Mouse (Mus musculus) left cerebral cortex, postnatal 36 days (tissue): ENCODE measurements around the gene Rnps1. TPM values are rescaled to one million over a fixed set of nuclear protein-coding genes. Genes with fewer than 3 reads are reported as not detected.
"Not testable (repeated sequence)": the region's sequence is repeated elsewhere in the genome, so short reads cannot be mapped to it uniquely, and the experiment has no call there.

Source experiments
- DNase-seq, 2 experiments: peaks; one replicate each; pipeline ENCODE4 v3.0.0; 2021 to 2022; ENCODE audit warnings: low spot score in 2 of 2, mixed read lengths in 1 of 2
- intact Hi-C: fragments of 180-260 bp; cut with DNase I; formaldehyde crosslinking; loops from one replicate; pipeline ENCODE4 v1.15.1; 2025
- total RNA-seq, 2 experiments: library from RNA; stranded (reverse); gene quantifications; 2 replicates each; pipeline ENCODE4 v1.2.3; 2021

Gene Rnps1
- total RNA-seq, 2 experiments from 2014 or later, result 125 to 132 TPM

DNA sequence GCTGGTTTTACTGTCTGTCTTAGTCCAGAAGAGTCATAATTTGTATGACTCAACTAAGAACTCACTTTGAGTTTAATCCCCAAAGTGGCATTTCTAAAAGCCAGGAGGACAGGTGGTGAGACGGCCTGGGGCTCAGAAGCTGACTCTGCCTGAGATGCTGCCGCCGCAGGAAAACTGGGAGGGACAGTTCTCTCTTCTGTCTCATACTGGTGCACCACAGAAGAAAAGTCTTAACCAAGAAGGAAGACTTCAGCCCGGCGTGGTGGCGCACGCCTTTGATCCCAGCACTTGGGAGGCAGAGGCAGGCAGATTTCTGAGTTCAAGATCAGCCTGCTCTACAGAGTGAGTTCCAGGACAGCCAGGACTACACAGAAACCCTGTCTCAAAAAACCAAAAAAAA, 11.5 kb downstream of the Rnps1 start:
- DNase-seq, result no peak
- intact Hi-C loops, result no loop called here

DNA sequence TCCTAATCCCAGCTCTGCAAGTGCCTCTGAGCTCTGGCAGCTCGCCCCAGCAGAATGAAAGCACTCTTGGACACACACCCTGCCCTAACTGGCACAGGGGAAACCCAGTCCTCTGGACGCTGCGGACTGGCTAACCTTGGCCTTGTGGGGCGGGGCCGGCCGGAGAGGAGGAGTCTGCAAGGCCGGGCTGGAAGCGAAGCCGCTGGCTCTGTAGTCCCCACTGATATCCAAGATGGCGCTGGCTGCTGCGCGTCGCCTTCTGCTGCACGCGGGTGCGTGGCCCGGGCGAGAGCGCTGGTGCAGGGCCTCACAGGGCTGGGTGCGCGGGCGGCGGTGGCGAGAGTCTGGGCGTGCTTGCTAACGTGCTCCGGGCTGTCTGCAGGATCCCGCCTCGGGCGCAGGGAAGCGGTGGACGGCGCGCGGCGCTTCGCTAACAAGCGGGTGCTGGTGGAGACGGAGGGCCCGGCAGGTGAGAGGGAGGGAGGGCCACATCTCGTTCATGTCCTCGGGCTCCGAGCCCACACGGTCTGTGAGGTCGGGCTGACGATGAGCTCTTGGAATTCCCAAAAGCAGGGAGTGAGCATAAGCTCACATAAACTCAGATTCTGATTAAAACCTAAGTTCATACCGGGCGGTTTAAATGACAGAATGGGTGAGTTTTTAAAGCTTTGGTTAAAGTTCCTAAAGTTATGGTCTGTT, 12.3 kb downstream of the Rnps1 start, which contains the start of gene Eci1:
TSS of gene Eci1 (plus strand) at position 171 of the 699 bp plus-strand sequence.
- intact Hi-C loops, result no loop called here
- DNase-seq, result peak; percentile 86 to 87

DNA sequence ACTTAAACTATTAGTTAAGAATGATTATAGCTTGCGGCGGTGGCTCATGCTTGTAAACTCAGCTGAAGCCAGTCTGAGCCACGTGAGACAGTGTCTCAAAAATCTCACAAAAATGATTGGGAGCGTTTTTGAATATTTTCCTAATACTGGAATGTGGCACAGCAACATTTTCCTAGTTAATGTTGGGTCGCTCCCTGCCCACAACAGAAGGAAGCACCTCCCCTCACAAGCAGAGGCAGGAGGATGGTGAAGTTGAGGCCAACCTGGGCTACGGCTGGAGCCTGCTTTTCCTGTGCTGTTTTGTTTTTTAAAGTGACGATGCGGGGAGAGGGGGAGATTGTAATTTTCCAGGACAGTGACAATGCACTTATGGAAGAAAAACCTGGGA, 12.8 kb downstream of the Rnps1 start:
- DNase-seq, result no peak
- intact Hi-C loops, result no loop called here

DNA sequence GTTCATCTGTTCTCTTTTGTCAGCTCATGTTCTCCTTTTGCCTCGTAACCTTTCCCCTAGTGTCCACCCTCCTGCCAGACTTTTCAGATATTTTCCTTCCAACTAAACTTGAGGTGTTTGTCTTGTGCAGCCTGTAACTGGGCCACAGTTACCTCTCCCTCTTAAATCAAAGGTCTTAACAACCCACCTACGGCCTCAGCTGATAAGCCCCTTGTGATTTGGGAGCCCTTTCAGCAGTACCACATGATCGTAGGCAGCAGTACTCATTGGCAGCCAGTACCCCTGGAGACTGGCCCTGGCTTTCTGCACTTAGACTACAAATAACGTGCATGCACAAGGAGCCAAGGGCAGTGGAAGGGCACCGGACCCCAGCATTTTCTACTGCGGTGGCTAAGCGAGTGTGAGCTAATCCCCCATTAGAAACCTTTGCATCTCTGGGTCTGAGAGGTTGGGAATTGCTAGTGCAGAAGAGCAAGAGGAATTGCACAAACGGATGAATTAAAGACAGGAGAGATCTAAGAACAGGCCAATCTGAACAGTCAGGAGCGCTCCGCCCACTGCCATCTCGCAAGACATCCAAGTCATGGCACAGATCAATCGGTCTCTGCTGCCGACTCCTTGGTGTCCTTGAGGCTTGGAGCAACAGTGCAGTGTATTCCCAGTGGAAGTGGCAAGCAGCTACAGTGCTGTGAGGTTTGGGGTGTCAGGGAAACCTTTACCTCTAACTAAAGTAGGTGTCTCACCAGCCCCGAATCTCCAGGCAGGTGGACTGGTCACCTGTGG, 15.0 kb downstream of the Rnps1 start:
- intact Hi-C loops, result no loop called here
- DNase-seq, result no peak

DNA sequence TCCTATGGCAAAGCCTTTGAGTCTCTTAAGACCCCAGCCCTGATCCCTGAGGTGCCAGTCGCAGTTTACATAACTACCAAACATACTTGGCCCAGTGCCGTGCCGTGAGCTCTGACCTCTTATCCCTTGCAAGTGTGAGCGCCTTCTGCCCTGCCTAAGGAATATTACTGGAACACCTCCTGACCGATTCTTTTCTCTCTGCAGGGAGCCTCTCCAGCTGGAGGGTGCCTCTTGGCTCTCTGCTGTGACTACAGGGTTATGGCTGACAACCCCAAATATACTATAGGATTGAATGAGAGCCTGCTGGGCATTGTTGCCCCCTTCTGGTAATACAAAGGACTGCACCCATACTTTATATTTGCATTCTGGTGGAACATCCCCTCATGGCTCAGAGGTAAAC, 22.7 kb downstream of the Rnps1 start:
- no peak for DNase-seq
- intact Hi-C loops, result no loop called here

DNA sequence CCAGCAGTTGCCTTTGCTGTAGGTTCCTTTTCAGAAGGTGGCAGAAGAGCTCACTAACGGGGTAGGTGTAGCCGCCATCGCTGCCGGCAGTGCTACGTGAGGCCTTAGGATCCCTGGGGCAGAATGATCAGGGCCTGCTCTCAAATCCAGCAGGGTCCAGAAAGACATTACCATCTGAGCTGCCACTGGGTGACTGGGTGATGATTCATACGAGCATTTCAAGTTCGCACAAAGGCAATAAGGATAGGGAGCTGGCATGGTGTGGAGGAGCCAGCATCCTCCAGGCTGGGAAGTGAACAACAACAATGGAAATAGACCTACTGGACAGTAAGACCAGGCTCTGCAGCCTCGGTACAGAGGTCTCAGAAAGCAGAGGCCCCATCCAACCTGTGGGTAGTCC, 26.0 kb downstream of the Rnps1 start:
- intact Hi-C loops, result no loop called here
- DNase-seq, result no peak

DNA sequence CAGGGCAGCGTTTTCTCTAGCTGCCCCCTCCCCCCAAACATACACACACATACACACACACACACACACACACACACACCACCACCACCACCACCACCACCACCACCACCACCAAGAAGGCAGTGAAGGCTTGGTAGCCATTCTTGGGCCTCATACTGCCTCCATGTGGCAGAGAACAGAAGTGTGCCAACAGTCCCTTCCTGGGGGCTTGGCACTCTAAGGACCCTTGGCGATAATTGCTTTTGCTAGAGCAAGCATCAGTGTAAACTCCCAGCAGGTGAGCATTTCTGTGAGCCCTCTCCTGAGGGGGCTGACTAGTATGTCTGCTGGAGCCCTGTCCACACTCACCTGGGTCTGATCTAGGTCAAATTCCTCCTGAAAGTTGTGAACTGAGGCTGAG, 26.8 kb downstream of the Rnps1 start:
- DNase-seq, result no peak
- intact Hi-C loops, result no loop called here

DNA sequence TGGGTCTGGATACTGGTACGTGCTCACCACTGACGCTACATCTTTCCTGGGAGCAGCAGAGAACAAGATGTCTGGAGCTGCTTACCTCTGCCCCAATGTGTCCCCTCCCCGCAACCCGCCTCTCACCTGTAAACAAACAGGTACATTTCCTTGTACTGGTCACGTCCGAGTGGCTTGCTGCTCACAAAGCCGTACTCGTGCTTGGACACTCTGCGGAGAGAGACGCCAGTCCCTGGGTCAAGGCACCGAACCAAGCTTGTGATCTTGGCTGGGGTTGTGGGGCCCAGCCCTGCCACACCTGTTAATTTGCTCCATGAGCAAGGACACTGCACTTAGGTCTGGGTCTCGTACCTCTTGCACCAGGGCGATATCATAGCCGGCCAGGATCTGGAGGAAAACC, 27.7 kb downstream of the Rnps1 start:
- DNase-seq, result no peak

DNA sequence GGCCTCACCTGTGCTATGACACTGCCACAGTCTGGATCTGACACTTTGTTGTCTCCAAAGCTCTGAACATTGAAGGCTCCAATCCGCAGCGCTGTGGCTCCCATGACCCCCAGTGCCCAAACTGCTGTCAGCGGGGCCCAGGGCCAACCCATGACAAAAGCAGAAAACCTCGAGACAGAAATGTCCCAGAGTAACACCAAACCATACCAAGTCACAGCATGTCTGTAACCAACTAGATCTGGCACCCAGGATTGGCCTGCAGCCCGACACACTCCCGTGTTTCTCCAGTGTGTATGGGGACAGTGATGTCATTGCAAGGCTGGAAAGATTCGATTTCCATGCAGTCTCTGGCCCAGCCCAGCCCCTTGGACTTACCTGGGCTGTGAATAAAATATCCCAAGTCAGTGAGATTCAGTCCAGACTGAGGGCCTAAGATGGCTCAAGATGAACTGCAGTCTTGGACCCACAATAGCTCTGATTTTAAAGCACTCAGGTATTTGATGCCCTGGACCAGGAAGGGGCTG, 28.3 kb downstream of the Rnps1 start, which contains the start of gene Dnase1l2:
TSS of gene Dnase1l2 (minus strand) at position 474 of the 524 bp plus-strand sequence.
- DNase-seq, result no peak

More for the DNA sequence above, 27.7 kb downstream of the Rnps1 start:
- intact Hi-C loops, result no loop called here

DNA sequence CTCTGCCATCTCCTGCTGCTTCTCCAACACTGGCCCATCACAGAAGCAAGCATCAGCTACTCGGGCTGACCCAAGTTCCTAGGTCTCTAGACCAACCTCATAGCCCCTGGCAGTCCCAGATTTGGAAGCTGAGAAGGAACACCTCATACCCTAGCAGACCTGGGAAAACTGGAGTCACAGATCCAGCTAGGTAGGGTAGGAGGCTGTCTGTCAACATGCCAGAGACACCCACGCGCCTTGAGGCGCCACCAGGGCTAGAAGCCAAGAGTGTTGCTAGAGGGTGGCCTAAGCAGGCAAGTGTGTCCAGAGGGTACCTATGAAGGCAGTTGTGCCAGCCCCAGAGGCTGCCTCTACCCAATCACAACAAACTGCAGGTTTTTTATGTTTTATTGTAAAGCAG, 29.0 kb downstream of the Rnps1 start:
- intact Hi-C loops, result no loop called here
- peak in 1 of 2 experiments; percentile 50 for DNase-seq

More for the DNA sequence above, 28.3 kb downstream of the Rnps1 start, which contains the start of gene Dnase1l2:
- intact Hi-C loops, result no loop called here

DNA sequence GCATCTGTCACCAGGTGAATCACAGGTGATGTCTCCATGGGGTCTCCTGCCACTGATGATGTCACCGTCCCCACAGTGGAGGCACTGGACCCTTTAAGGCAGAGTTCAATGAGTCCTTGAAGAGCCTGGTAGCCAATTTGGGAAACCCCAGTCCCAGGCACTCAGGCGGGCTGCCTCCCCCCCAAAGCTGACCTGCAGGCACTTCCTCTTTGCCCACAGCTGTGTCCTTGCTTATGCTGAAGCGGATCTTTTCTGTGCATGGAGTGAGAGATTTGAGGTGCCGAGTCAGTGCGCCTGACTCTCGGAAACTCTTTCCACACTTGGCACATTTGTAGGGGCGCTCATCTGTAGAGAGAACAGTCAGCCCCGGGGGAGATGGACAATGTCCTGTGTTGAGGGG, 32.2 kb downstream of the Rnps1 start:
- intact Hi-C loops, result no loop called here
- DNase-seq, result no peak

DNA sequence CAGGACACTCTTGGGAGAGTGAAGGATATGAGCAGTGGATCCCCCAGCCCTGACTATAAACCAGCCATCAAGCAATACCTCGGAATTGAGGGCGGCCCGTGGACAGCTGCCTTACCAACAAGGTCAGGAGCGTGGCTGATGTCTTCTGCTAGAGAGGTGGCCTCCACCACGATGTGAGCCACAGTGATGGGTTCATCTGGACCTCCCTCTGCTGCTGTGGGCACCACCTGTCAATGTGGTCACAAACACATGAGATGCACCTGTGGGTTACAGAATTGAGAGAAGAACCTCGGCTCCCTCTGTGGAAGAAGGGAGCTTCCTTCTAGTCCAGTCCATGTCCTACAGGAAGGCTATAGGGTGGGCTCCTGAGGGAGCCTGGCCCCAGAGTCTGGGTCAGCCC, 35.1 kb downstream of the Rnps1 start:
- intact Hi-C loops, result no loop called here
- no peak for DNase-seq

DNA sequence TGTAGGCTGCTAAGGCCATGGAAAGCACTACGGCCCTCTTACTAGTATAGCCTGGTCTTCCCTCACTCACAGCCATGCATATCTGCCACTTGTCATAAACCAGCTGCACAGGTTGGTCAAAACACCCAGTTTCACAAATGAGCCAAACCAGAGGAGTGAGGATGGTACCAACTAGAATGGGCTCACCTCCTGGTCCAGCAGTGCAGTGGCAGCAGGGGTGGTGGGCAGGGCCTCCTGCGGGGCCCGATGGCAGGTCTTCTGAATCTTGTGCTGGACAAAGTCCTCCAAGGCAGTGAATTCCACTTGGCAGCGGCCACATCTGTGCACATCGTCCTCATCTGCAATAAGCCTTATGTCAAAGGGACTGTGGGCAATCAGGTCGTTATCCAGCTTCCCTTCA, 36.9 kb downstream of the Rnps1 start:
- intact Hi-C loops, result no loop called here

DNA sequence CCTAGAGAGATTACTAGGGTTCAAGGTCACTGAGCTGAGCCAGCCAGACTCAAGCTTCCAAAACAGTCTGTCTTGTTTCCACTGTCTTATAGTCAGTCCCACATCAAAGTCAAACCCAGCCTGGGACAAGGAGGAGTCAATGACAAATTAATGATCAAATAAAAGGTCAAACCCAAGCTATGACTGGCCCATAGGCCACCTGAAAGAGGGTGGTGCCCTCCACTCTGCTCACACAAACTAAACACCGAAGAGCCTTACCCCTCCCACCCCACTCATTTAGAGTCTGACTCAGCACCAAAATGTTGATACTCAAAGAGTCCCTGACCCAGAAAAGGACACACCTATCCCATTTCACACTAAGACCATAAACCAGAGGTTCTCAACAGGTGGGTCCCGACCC, 39.0 kb downstream of the Rnps1 start:
- intact Hi-C loops, result no loop called here
- no peak for DNase-seq

More for the DNA sequence above, 36.9 kb downstream of the Rnps1 start:
- DNase-seq, result no peak

DNA sequence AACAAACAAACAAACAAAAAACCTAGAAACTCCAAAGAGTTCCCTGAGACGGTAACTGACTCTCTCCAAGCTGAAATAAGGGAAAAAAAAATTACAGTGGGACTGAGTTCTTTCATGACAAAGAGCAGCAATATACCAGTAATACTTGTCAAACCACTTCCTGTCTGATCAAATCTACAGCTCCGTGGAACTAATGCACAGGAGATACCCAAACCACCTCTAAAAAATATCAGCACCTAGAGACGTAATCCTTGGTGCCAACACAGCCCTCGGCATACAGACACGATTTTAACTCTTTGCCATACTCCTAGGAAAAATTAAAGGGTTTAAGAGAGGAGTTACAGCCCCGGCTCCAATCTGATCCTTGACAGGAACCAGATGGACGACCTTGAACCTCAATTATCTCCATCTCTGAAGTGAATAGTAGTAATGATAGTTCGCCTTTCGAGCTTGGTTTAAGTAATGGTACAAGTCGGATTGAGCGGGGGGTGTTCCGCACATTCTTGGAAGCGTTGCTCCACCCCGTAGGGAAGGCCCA, 39.9 kb downstream of the Rnps1 start:
- intact Hi-C loops, result no loop called here
- DNase-seq, result no peak

DNA sequence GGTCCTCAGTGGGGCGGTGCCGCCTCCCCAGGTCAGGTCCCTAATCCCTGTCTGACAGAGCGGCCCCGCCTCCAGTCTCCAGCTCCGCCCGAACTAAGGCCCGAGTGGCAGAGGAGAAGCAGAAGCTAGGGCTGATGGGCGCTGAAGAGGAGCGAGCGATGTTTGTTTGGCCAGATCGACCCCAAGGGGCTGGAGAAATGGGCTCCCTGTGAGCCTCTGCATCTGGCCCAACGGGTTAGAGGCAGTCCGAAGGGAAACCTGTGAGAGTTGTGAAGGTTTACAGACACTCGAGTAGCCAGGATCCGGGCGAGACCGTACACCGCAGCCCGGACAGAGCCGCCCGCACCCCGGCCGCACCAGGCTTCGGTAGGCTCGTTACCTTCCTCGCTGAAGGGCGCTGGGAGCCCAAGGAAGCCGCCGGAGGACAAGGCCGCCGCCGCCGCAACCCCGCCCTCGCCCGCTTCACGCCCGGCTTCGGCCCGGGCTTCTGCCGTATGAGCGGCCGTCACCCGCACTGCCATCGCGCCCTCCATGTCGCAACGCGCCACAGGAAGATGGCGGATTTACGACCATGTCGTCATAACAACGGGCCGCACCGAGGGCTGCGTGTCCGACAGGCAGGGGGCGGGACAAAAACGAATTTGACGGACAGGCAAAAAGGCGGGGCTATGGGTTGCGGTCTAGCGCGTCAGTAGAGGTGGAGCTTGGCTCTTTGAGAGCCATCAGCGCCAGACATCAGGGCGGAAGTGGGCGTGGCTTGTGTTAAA, 40.6 kb downstream of the Rnps1 start:
- intact Hi-C loops, result no loop called here
- peak; percentile 97 to 99 for DNase-seq

DNA sequence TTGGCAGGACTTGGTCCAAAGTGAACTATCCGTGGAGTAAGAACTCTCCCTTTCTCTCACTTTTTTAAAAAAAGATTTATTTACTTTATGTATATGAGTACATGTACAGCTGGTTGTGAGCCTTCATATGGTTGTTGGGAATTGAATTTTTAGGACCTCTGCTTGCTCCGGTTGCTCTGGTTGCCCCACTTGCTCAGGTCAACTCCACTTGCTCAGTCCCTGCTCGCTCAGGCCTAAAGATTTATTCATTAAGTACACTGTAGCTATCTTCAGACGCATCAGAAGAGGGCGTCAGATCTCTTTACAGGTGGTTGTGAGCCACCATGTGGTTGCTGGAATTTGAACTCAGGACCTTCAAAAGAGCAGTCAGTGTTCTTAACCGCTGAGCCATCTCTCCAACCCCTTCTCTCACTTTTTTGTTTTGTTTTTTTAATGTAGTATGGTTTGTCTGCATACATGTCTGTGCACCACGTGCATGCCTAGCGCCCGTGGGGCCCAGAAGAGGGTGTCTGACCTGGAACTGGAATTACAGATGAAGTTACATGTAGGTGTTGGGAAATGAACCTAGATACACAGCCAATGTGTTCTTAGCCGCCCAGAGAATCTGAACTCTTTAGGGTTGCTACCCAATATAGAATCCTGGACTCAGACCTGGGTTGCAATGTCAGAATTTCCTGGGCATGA, 41.3 kb downstream of the Rnps1 start:
- DNase-seq, intact Hi-C loops: not testable (repeated sequence)

DNA sequence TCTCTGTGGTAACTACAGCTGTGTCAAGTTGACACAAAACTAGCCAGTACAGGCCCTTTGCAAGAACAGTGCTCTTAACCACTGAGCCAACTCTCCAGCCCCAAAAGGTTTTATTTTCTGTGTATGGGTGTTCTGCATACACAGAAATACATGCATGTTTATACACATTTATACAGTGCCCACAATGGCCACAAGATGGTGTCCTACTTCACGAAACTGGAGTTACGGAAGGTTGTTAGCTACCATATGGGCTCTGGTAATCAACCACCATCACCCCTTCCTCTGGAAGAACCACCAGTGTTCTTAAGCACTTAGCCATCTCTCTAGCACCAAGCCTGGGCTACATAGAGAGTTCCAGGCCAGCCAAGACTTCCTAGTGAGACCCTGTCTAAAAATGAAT, 47.2 kb downstream of the Rnps1 start:
- intact Hi-C loops, result no loop called here

DNA sequence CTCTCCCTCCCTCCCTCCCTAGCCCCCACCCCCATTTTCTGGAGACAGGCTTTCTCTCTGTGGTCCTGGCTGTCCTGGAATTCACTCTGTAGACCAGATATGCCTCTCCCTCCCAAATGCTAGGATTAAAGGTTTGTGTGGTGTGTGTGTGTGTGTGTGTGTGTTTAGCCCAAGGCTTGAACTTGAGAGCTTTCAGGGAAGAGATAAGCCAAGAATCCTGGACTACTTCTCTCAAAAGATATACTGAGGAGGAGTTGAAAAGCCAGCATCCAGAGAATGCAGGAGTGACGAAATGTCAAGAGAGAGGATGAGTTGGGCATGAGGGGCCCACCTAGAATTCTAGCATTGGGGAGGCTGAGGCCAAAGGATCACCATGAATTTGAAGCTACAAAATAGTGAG, 48.6 kb downstream of the Rnps1 start:
- intact Hi-C loops, result no loop called here
- DNase-seq, result no peak

More for the DNA sequence above, 47.2 kb downstream of the Rnps1 start:
- DNase-seq, result no peak
